Mouse (Mus musculus) olfactory bulb, adult 2 months (tissue): Measurements from ENCODE around the gene Olfr1045. TPM values are rescaled to one million over a fixed set of nuclear protein-coding genes. Genes with fewer than 3 reads are reported as not detected.
"Not testable (repeated sequence)": the region's sequence is repeated elsewhere in the genome, so short reads cannot be mapped to it uniquely, and the experiment has no call there.

Experiments
- H3K27ac ChIP-seq: fragments of 200-500 bp; 2 replicates; pipeline ENCODE4 v1.5.1; 2012; ENCODE audit warnings: low read depth, low read length; ENCODE audit not compliant: insufficient read depth
- H3K4me1 ChIP-seq: fragments of 200-500 bp; 2 replicates; pipeline ENCODE4 v1.6.1; 2012; ENCODE audit warnings: low read length; ENCODE audit not compliant: control insufficient read depth, insufficient read depth
- H3K4me3 ChIP-seq: fragments of 200-500 bp; 2 replicates; pipeline ENCODE4 v1.5.1; 2012; ENCODE audit warnings: mild to moderate bottlenecking, low read depth, low read length, moderate library complexity; ENCODE audit not compliant: insufficient read depth
- CTCF ChIP-seq: fragments of 200-500 bp; IDR thresholded peaks from 2 replicates; pipeline ENCODE4 v1.5.1; 2012; ENCODE audit warnings: low read depth, mild to moderate bottlenecking, low read length, moderate library complexity; ENCODE audit not compliant: insufficient read depth
- POLR2A ChIP-seq: fragments of 200-500 bp; IDR thresholded peaks from 2 replicates; pipeline ENCODE4 v1.6.1; 2012; ENCODE audit warnings: mild to moderate bottlenecking, low read depth, low read length, moderate library complexity; ENCODE audit not compliant: insufficient read depth
- WGBS: fragments of 180-500 bp; shearing (Covaris S2); methylation state at CpG from one replicate; pipeline ENCODE4 v1.1.7; 2018; 5-methylcytosine and 5-hydroxymethylcytosine counted together
- polyA plus RNA-seq: library from polyadenylated mRNA; stranded (reverse); fragments of >200 nt; gene quantifications from 2 replicates; pipeline ENCODE4 v1.2.4, GENCODE M21; 2012; ENCODE audit warnings: low replicate concordance; ENCODE audit not compliant: missing spikeins, insufficient read depth, insufficient read length

Gene Olfr1045
- not detected in 2 replicates for polyA plus RNA-seq

GRCm38 (mm10) chr2:86202909-86203308, at the start of gene Olfr1045:
Gene Olfr1045, minus strand, starts transcription at chr2:86203009.
- no peak for TF ChIP-seq CTCF
- Histone ChIP-seq H3K4me3 (no peak within 1 kb of the TSS), H3K4me1 (no peaks in the 10 kb centered on the region), H3K27ac (no peak within 1 kb of the TSS)

GRCm38 (mm10) chr2:86240189-86240588, 37.4 kb upstream of the Olfr1045 start, which contains the start of gene Olfr1048:
Gene Olfr1048, minus strand, starts transcription at chr2:86240289.
- H3K4me1 ChIP-seq, result no peaks in the 10 kb centered on the region
- no peak within 1 kb of the TSS for H3K27ac ChIP-seq
- TF ChIP-seq POLR2A, result no peak
- TF ChIP-seq CTCF, result no peak
- no peak within 1 kb of the TSS for H3K4me3 ChIP-seq

GRCm38 (mm10) chr2:86231301-86231700, 28.5 kb upstream of the Olfr1045 start, which contains the start of gene Olfr1047:
Gene Olfr1047, minus strand, starts transcription at chr2:86231401.
- Histone ChIP-seq H3K4me1 (no peaks in the 10 kb centered on the region), H3K27ac (no peak within 1 kb of the TSS), H3K4me3 (no peak within 1 kb of the TSS)
- 98% methylated on average over 1 of the region's 1 CpGs for WGBS
- TF ChIP-seq POLR2A, result no peak
- TF ChIP-seq CTCF, result no peak

GRCm38 (mm10) chr2:86219214-86219613, 16.4 kb upstream of the Olfr1045 start, which contains the start of gene Olfr1046:
Gene Olfr1046, minus strand, starts transcription at chr2:86219314.
- WGBS, result 64% methylated on average over 2 of the region's 2 CpGs
- TF ChIP-seq POLR2A (no peak), CTCF (no peak)
- H3K4me1 ChIP-seq, result no peaks in the 10 kb centered on the region
- no peak within 1 kb of the TSS for H3K4me3 ChIP-seq
- H3K27ac ChIP-seq, result no peak within 1 kb of the TSS

GRCm38 (mm10) chr2:86195863-86196262, 6.9 kb downstream of the Olfr1045 start:
- no peak overlapping the region for H3K4me3 ChIP-seq
- TF ChIP-seq CTCF (no peak), POLR2A (no peak)
- no peaks in the 10 kb centered on the region for H3K4me1 ChIP-seq
- H3K27ac ChIP-seq, result no peak overlapping the region
- 51% methylated on average over 1 of the region's 1 CpGs for WGBS

GRCm38 (mm10) chr2:86185583-86185982, 17.2 kb downstream of the Olfr1045 start, which contains the start of gene Olfr52:
Gene Olfr52, minus strand, starts transcription at chr2:86185683.
- Histone ChIP-seq H3K27ac (no peak within 1 kb of the TSS), H3K4me1 (no peaks in the 10 kb centered on the region), H3K4me3 (no peak within 1 kb of the TSS)
- no peak for TF ChIP-seq CTCF

GRCm38 (mm10) chr2:86179950-86180349, 22.9 kb downstream of the Olfr1045 start:
- Histone ChIP-seq H3K4me3 (no peak overlapping the region), H3K4me1 (no peaks in the 10 kb centered on the region), H3K27ac (no peak overlapping the region)
- WGBS, result 70% methylated on average over 3 of the region's 3 CpGs
- TF ChIP-seq POLR2A, result no peak
- no peak for TF ChIP-seq CTCF

- TF ChIP-seq POLR2A (no peak), CTCF (no peak)
- H3K4me1 ChIP-seq, result no peaks in the 10 kb centered on the region
- H3K4me3 ChIP-seq, result no peak within 1 kb of the TSS
- H3K27ac ChIP-seq, result no peak within 1 kb of the TSS
Observed at GRCm38 (mm10) chr2:86177720-86178119, 25.1 kb downstream of the Olfr1045 start, which contains the start of gene Olfr1044. Gene Olfr1044, minus strand, starts transcription at chr2:86177820.

- not testable (repeated sequence) for H3K27ac ChIP-seq, H3K4me3 ChIP-seq, H3K4me1 ChIP-seq
- WGBS, result 89% methylated on average over 7 of the region's 7 CpGs
Observed at GRCm38 (mm10) chr2:86175422-86175821, 27.4 kb downstream of the Olfr1045 start.

GRCm38 (mm10) chr2:86167422-86167821, 35.4 kb downstream of the Olfr1045 start, which contains the start of gene Olfr1043:
Gene Olfr1043, minus strand, starts transcription at chr2:86167522.
- Histone ChIP-seq H3K4me1 (no peaks in the 10 kb centered on the region), H3K27ac (no peak within 1 kb of the TSS), H3K4me3 (no peak within 1 kb of the TSS)
- WGBS, result 84% methylated on average over 2 of the region's 2 CpGs
- no peak for TF ChIP-seq POLR2A
- TF ChIP-seq CTCF, result no peak
